Mouse (Mus musculus): ENCODE results near the gene Uck1.
"Not testable (repeated sequence)": the region's sequence is repeated elsewhere in the genome, so short reads cannot be mapped to it uniquely, and the experiment has no call there.

Gene Uck1
- long read RNA-seq, experiment 1, transcript Uck1-201 (7 exons, 2,005 nt), result major isoform, 44 of 55 reads
- long read RNA-seq, experiment 1, partial matches to known transcripts, result 4 of 55 reads
- long read RNA-seq, experiment 1, other reads (novel, unspliced or antisense), result 7 of 55 reads
- long read RNA-seq, experiment 2, transcript Uck1-201 (7 exons, 2,005 nt), result major isoform, 58 of 70 reads
- long read RNA-seq, experiment 2, partial matches to known transcripts, result 6 of 70 reads
- long read RNA-seq, experiment 2, other reads (novel, unspliced or antisense), result 6 of 70 reads

DNA sequence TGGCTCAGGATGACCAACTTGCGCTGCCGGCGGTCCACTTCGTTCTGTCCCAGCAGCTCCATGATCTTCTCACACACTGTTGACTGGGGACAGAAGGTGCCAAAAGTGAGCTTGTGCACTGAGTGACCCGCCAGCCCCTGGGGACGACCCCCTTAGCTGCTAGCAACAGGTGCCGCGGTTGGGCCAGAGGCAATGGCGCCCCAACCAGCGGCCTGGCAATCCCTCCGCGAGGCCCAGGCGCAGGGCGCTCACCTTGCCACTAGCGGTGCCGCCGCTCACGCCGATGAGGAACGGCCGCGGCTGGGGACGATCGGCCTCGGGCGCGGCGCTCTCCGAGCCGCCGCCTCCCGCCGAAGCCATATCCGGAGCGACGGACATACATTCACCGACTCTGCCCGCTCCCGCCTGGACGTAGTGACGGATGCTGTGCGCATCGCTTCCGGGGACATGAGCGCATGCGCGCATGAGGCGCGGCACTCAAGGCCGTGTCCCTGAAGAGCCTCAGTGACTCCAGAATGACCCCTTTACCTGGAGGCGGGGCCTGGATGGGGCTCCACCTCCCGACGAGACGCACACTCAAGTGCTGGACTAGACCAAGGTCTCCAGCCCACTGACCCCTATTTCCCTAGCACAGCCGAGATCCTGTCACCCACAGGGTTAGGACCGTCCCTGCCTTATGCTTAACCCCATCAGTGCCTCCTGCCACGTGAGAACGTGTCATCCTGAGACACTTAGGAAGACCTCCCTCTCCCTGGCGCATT lies at the start of gene Uck1:
Gene Uck1, minus strand, starts transcription at position 503 of the 761 bp plus-strand sequence.
- intact Hi-C loops (cut with DNase I), result no loop called here

GRCm38 (mm10) chr2:32308870-32309568 lies 49.1 kb upstream of the Uck1 start:
- intact Hi-C loops (cut with DNase I), result no loop called here

DNA sequence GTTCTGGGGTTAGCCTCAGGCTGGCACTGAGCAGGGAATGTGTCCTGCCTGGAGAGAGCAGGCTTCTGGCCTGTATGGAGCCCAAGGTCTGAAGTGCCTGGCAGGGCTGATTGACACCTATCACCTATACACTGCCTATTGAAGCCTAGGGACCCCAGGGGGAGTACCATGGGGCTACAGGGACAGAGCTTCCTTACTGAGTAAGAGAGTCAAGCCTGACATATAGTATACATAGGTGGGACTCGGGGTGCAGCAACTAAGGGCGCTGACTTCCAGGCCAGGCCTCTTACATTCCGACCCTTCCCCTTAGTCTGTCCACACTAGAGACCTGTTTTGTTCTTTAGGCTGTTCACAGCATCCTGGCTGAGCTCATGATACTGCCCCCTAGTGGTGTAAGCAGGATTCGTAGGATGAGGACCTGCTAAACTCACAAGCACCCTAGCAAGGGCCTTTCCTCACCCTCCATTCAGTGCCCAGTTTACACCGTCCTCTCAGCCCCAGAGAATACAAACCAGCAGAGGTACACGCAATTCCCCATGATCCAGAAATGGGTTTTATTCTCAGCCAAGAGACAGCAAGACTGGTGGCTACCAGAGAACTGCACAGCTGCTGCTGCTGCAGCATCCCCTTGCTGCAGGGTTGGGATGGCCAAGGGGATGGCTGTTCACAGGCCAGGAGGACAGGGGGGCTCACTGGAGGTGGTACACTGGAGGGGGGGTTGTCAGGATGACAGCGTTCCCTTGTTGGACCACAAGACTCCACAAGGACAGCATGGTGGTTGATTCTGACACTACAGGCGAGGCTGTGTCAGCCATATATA lies 48.2 kb upstream of the Uck1 start:
- intact Hi-C loops (cut with DNase I), result no loop called here

DNA sequence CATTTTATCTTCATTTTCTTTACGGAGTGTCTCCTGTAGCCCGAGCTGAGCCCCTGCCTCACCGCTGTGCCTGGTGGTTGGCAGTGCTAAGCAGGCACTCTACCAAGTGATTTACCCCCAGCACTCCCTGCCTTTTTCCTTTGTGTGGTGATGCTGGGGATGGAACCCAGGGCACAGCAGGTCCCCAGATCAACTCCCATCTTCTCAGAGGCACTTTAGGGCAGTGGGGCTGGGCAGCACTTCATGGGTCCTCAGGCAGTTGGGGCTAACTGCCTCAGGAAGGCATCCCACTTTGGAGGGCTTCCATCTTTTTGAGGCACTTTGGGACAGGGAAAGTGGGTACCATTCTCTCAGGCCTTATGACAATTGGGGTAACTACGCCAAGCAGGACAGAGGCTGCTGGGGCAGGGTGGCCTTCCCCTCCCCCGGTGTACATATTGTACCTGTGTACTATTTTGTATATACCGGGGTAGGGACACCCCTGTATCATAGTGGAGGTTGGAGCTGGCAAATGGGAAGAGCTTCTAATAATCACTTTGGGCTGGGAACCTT lies 47.4 kb upstream of the Uck1 start:
- intact Hi-C loops (cut with DNase I), result no loop called here

GRCm38 (mm10) chr2:32306176-32306575 lies 46.2 kb upstream of the Uck1 start:
- intact Hi-C loops (cut with DNase I), result no loop called here

DNA sequence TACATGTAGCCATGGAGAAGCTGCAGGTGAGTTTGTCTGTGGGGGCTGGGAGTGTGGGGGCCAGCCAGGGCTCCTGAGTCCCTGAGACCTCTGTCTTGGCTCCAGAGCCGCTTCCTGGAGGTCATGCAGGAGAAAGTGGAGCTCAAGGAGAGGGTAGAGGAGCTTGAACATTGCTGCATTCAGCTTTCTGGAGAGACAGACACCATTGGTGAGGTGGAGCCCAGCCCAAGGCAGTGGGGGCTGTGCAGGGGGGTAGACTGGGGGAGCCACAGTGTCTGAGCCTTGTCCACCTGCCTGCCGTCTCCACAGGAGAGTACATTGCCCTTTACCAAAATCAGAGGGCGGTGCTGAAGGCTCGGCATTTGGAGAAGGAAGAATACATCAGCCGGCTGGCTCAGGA lies 45.7 kb upstream of the Uck1 start:
- intact Hi-C loops (cut with DNase I), result no loop called here

DNA sequence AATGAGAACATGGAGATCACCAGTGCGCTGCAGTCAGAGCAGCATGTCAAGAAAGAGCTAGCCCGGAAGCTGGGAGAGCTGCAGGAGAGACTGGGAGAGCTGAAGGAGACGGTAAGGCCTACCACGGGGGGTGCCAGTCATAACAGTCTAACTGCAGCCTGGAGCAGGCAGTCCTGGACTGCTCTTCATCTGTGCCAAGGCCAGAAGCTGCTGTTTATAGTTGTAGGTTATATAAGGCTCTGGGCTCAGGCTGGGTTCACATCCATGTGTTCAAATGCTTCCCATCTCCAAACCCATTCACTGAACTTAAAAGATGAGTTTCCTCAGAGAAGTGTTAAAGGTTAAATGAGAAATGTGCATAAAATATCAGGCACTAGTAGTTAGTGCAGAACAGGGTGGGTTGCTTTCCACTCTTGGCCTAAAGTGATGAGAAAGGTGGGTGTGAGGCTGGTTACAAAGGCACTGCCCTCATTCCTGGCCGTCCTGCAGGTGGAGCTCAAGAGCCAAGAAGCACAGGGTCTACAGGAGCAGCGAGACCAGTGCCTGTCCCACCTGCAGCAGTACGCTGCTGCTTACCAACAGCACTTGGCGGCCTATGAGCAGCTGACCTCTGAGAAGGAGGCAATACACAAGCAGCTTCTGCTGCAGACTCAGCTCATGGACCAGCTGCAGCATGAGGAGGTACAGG lies 44.3 kb upstream of the Uck1 start:
- intact Hi-C loops (cut with DNase I), result no loop called here

DNA sequence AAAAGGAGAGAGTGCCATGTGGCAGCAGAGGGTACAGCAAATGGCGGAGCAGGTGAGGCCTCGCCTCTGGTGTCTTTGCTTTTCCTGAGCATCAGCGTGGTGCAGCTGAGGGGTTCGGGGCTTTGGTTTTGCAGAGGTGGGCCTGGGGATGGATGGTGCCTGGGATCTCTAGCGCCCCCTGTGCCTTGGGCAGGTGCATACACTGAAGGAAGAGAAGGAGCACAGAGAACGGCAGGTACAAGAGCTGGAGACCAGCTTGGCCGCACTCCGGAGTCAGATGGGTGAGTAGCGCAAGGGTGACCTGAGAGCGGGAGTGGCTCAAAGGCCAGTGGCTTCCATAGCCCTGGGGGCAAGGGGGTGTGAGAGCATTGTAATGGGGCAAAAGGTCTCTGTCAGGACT lies 43.0 kb upstream of the Uck1 start:
- intact Hi-C loops (cut with DNase I), result no loop called here

GRCm38 (mm10) chr2:32299469-32299868 lies 39.5 kb upstream of the Uck1 start:
- intact Hi-C loops (cut with DNase I), result no loop called here

- intact Hi-C loops (cut with DNase I), result not testable (repeated sequence)
These were observed 35.9 kb upstream of the Uck1 start for GRCm38 (mm10) chr2:32295842-32296241.

- intact Hi-C loops (cut with DNase I), result no loop called here
These were observed 35.3 kb upstream of the Uck1 start for GRCm38 (mm10) chr2:32295285-32295684.

DNA sequence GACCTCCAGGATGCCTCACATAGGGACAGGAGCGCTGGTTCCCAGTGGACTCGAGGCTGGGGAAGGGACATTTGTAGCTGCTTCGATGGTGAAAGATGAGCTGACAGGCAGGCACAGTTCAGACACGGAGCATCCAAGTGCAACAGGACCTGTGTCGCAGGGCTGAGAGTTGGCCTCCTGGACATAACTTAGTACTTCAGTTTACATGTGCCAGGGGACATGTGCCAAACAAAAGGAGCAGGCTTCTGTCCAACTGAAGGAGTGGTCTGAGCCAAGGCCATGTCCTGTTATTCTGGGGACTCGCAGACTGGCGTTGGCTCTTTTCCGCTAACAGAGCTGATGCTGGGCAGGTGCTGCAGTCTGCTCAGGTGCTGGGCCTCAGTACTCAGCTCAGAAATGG lies 34.4 kb upstream of the Uck1 start:
- intact Hi-C loops (cut with DNase I), result no loop called here

DNA sequence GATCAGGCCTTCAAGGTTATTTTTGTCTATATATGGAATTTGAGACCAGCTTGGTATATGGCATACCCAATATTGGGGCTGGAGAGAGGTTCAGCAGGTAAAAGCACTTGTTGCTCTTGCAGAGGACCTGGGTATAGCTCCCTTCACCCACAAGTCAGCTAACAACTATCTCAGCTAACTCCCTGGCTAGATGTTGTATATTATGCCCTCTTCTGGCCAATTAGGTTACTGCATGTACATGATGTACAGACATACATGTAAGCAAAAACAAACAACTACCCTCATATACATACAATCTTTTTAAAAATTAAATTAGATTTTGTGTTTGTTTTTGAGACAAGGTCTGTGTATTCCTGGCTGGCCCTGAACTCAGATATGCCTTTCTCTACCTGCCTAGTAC lies 29.6 kb upstream of the Uck1 start:
- intact Hi-C loops (cut with DNase I), result no loop called here

DNA sequence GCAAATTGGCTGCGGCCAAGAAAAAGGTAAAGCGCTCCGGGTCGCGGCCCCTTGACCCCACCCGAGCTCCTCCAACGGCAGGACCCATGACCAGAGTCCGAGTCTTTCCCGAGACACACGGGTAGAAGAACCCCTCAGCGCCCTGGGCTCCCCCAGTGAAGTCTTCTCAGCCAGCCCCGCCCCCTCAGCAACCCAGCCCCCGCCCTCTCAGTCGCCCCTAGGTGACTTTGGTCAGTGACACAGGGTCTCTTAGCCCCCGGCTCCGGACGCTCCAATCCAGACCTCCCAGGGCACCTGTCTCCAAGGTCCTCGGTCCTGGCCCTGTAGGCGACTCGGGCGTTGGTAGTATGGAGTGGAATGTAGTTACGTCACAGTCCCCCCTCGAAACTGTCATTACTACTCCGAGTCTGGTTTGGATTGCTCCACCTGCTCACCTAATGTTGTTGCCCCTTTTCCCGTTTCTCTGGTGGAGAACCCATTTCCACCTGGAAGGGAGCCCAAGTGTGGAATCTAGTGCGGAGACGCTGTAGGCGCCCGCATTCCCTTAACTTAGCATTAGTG lies 28.5 kb upstream of the Uck1 start:
- intact Hi-C loops (cut with DNase I), result no loop called here

GRCm38 (mm10) chr2:32287923-32288367 lies 28.0 kb upstream of the Uck1 start, which contains the start of gene Swi5:
Swi5 (minus strand) TSS chr2:32288075.
- intact Hi-C loops (cut with DNase I), result no loop called here

DNA sequence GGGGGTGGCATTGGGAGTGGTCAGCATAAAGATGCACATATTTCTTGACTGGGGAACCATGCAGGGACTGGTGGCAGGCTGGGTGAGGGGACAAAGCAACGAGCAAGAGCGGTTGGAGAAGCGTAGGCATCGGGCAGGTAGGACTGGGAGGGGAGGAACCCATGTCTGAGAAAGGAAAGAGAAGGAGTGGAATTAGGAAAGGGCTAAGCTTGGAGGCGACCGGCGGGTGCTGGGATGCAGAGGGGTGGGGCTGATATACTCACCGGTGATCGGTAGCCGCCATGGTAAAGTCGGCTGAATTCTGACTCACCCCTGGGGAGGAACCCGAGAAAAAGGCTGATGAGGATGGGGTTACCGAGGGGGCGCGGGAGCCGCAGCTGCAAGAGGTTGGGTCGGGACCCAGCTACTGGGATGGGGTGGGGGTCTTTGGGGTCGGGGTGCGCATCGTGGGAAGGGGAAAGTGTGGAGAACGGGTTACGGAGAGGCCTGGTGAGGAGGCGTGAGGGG lies 27.4 kb upstream of the Uck1 start, which contains the start of gene Golga2:
Gene Golga2, plus strand, starts transcription at position 51 of the 507 bp plus-strand sequence.
- intact Hi-C loops (cut with DNase I), result no loop called here

DNA sequence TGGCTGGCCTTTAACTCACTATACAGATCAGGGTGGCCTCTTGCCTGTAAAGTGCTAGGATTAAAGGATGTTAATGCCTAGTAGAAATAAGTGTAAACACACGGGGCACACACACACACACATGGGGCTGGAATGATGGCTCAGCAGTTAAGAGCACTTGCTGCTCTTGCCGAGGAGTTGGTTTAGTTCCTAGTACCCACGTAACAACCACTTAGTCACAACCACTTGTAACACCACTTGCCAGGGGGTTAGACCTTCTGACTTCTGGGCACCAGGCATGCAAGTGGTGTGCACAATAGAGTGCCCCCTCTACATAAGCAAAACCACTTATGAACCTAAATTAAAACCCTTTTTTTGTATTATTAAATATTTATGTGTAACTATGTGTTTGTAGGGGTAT lies 24.0 kb upstream of the Uck1 start:
- intact Hi-C loops (cut with DNase I), result loop anchor here (5.0 kb wide), 1 partner anchor 37 kb away; no protein-coding TSS in a partner anchor

- intact Hi-C loops (cut with DNase I), result loop anchor here (5.0 kb wide), 1 partner anchor 35 kb away; no protein-coding TSS in a partner anchor
These were observed 22.8 kb upstream of the Uck1 start for GRCm38 (mm10) chr2:32282727-32283126.

DNA sequence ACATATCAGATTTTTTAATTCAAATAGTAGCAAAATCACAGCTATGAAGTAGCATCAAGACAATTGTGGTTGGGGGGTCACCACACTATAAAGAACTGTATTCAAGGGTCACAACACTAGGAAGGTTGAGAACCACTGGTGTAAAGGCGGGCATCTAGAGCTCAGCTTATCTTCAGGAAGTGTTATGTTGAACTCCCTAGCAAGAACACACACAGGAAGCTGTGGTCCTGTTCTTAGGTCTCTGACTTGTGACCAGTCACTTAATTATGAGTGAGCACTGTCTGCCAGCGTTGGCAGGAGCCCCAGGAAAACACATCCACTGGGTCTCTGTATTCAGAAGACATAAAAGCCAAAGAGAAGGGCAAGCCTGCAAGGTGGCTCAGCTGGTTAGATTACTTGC lies 22.3 kb upstream of the Uck1 start:
- intact Hi-C loops (cut with DNase I), result loop anchor here (5.0 kb wide), 1 partner anchor 35 kb away; no protein-coding TSS in a partner anchor

Data from adrenal gland (tissue).